ENCODE assay signal across 11 mouse cellular contexts in genomic region chr19:15882705-15883426, GRCm38 (mm10).
A peak's percentile ranks its signal among the peaks of the same experiment; 100 is the strongest.
DNase-seq lines count a peak whose midpoint lies in the region; ATAC-seq and TF ChIP-seq lines count a peak whose summit lies in the region.
"Had no signal": no experiment of that assay in that cellular context is flagged by ENCODE, and none has a peak within 500 bp of the region (broad histone marks: within the 10 kb centered on the region; RNA-seq: fewer than 3 reads in every experiment).

No protein-coding gene starts in this region.

- DNase-seq in kidney, postnatal 25 days, result peak; percentile 46 to 62
- DNase-seq in gastrocnemius, postnatal 10 days, result no peak
- DNase-seq in ovary, postnatal 14 days (ENCODE audit: low spot score), result no peak
- DNase-seq in left cerebral cortex, postnatal 25 days (ENCODE audit: low spot score in 2 of 2), result no peak
- DNase-seq in frontal cortex, adult 2 months (ENCODE audit: extremely low spot score in 1 of 2, low spot score in 1 of 2), result no peak

- peak; percentile 13; the same call in 1 of the 2 replicates for TF ChIP-seq CTCF in bone marrow, adult 2 months (IDR thresholded peaks at IDR 0.05; ENCODE audit: control insufficient read depth, insufficient read depth, low read length)

- ATAC-seq in CD4-positive, CD25-positive, alpha-beta regulatory T cell, adult 4 months, result peak; percentile 97
- ATAC-seq in neutrophil, adult 5-6 weeks (ENCODE audit: extremely low read depth, insufficient number of reproducible peaks, low FRiP score, poor library complexity, severe bottlenecking), result peak; percentile 94

- WGBS in bone marrow, adult 2 months, result 53% methylated on average over 11 of the region's 11 CpGs

- no peak overlapping the region for H3K27ac ChIP-seq in bone marrow, adult 2 months (ENCODE audit: control insufficient read depth, insufficient read depth, low read depth, low read length, poor library complexity)
- H3K27ac ChIP-seq: embryonic facial prominence, embryonic 15.5 days; hindbrain, embryonic 13.5 days; macrophage had no signal

- H3K4me3 ChIP-seq in bone marrow, adult 2 months (replicated peaks; ENCODE audit: control insufficient read depth, low read depth, low read length), result peak overlapping the region; percentile 21
- H3K4me3 ChIP-seq: embryonic facial prominence, embryonic 15.5 days; hindbrain, embryonic 13.5 days had no signal

- no peaks in the 10 kb centered on the region for H3K4me1 ChIP-seq in bone marrow, adult 2 months (ENCODE audit: control insufficient read depth, insufficient read depth, low read length)
- H3K4me1 ChIP-seq: embryonic facial prominence, embryonic 15.5 days; hindbrain, embryonic 13.5 days had no signal

- no peak for TF ChIP-seq POLR2A in bone marrow, adult 2 months (IDR thresholded peaks at IDR 0.05; ENCODE audit: borderline replicate concordance, control insufficient read depth, low read depth, low read length)

- intact Hi-C loops in left cerebral cortex, postnatal 25 days (cut with DNase I), result no loop called here

Comparison
In these comparisons a context has a peak if more than half of its experiments do, and no peak if none do; other contexts are left out.
1. DNase-seq: peak in kidney, postnatal 25 days (2 of 2); none in gastrocnemius, postnatal 10 days (single experiment), ovary, postnatal 14 days (single experiment), left cerebral cortex, postnatal 25 days (0 of 2) and frontal cortex, adult 2 months (0 of 2).